In genomic region chr9:109015397-109015796, GRCm38 (mm10) we compare ENCODE assay signal across 29 mouse cellular contexts. TPM values are rescaled to one million over a fixed set of nuclear protein-coding genes. Genes with fewer than 3 reads are reported as not detected.
DNase-seq lines count a peak whose midpoint lies in the region; ATAC-seq lines count a peak whose summit lies in the region.
"Had no signal": no experiment of that assay in that cellular context is flagged by ENCODE, and none has a peak within 500 bp of the region (broad histone marks: within the 10 kb centered on the region; RNA-seq: fewer than 3 reads in every experiment).

No protein-coding gene starts in this region.

- no peak for DNase-seq in limb, embryonic 10.5 days (ENCODE audit: low spot score)
- DNase-seq in intestine, embryonic 14.5 days (ENCODE audit: low spot score): no peak
- no peak for DNase-seq in cerebellum, adult 11-12 months
- DNase-seq in layer of hippocampus, adult 9-11 months: no peak
- DNase-seq: adrenal gland, postnatal 36 days; gastrocnemius, postnatal 14 days; heart, postnatal 36 days; kidney, postnatal 4 days; lung, adult 2 months; lung, postnatal 14 days; retina, postnatal 1 day; right cerebral cortex, postnatal 25 days; thymus, adult 2 months; thymus, postnatal 4 days had no signal

- H3K9me3 ChIP-seq in limb, embryonic 12.5 days: no peaks in the 10 kb centered on the region
- no peaks in the 10 kb centered on the region for H3K9me3 ChIP-seq in limb, embryonic 10.5 days (replicated peaks)
- H3K9me3 ChIP-seq in intestine, embryonic 14.5 days (ENCODE audit: control insufficient read depth, low read length): no peaks in the 10 kb centered on the region
- H3K9me3 ChIP-seq in liver, embryonic 12.5 days (replicated peaks): no peaks in the 10 kb centered on the region
- H3K9me3 ChIP-seq: embryonic facial prominence, embryonic 12.5 days; forebrain, embryonic 15.5 days; heart, embryonic 15.5 days; hindbrain, embryonic 13.5 days; megakaryocyte, embryonic 14.5 days; midbrain, embryonic 15.5 days; neural tube, embryonic 13.5 days had no signal

- no peak overlapping the region for H3K4me2 ChIP-seq in limb, embryonic 12.5 days
- H3K4me2 ChIP-seq in intestine, embryonic 14.5 days (ENCODE audit: low read length): no peak overlapping the region
- peak overlapping the region; percentile 45 for H3K4me2 ChIP-seq in liver, embryonic 12.5 days
- H3K4me2 ChIP-seq: embryonic facial prominence, embryonic 12.5 days; forebrain, embryonic 15.5 days; heart, embryonic 15.5 days; hindbrain, embryonic 13.5 days; midbrain, embryonic 15.5 days; neural tube, embryonic 13.5 days had no signal

- ATAC-seq in limb, embryonic 12.5 days (ENCODE audit: insufficient number of reproducible peaks, insufficient read depth, low FRiP score, low TSS enrichment, low read depth): no peak
- ATAC-seq in intestine, embryonic 14.5 days (replicated peaks; ENCODE audit: low FRiP score, low TSS enrichment, low read depth): 0 out of 2 replicates have a peak, but pooled peaks have one; percentile 23
- ATAC-seq in liver, embryonic 12.5 days: peak; percentile 69; the same call in 1 of the 2 replicates
- peak; percentile 80 for ATAC-seq in megakaryocyte-erythroid progenitor cell, adult 5-6 weeks (replicated peaks; ENCODE audit: low FRiP score, low TSS enrichment, poor library complexity, severe bottlenecking)
- no peak for ATAC-seq in monocyte, adult 5-6 weeks (replicated peaks; ENCODE audit: insufficient number of reproducible peaks, low FRiP score, low TSS enrichment, poor library complexity, severe bottlenecking)
- ATAC-seq: forebrain, embryonic 15.5 days; midbrain, embryonic 15.5 days; Patski had no signal

- 52% methylated on average over 8 of the region's 8 CpGs for WGBS in limb, embryonic 12.5 days
- 53% methylated on average over 8 of the region's 8 CpGs for WGBS in limb, embryonic 10.5 days
- 43% methylated on average over 8 of the region's 8 CpGs for WGBS in intestine, embryonic 14.5 days
- 22% methylated on average over 8 of the region's 8 CpGs for WGBS in liver, embryonic 12.5 days (ENCODE audit: insufficient replicate concordance)

- H3K9ac ChIP-seq in limb, embryonic 12.5 days (replicated peaks): 0 out of 2 replicates have a peak overlapping the region, but pooled peaks have one; percentile 3
- H3K9ac ChIP-seq in intestine, embryonic 14.5 days (ENCODE audit: low read length): no peak overlapping the region
- no peak overlapping the region for H3K9ac ChIP-seq in liver, embryonic 12.5 days
- H3K9ac ChIP-seq: embryonic facial prominence, embryonic 12.5 days; forebrain, embryonic 15.5 days; heart, embryonic 15.5 days; hindbrain, embryonic 13.5 days; midbrain, embryonic 15.5 days; neural tube, embryonic 13.5 days had no signal

- H3K36me3 ChIP-seq in limb, embryonic 12.5 days: peaks cover 19% of the 10 kb centered on the region; the same call in 1 of the 2 replicates
- no peaks in the 10 kb centered on the region for H3K36me3 ChIP-seq in limb, embryonic 10.5 days
- H3K36me3 ChIP-seq in intestine, embryonic 14.5 days (ENCODE audit: control insufficient read depth, insufficient read depth, low read length): 0 out of 2 replicates have a peak, but pooled peaks cover 4% of the 10 kb centered on the region
- H3K36me3 ChIP-seq in liver, embryonic 12.5 days: no peaks in the 10 kb centered on the region
- H3K36me3 ChIP-seq: heart, embryonic 15.5 days had no signal

- no peaks in the 10 kb centered on the region for H3K4me1 ChIP-seq in limb, embryonic 12.5 days (replicated peaks)
- H3K4me1 ChIP-seq in limb, embryonic 10.5 days: 0 out of 2 replicates have a peak, but pooled peaks cover 8% of the 10 kb centered on the region
- no peaks in the 10 kb centered on the region for H3K4me1 ChIP-seq in intestine, embryonic 14.5 days (replicated peaks; ENCODE audit: control insufficient read depth, insufficient read depth, low read length)
- H3K4me1 ChIP-seq in liver, embryonic 12.5 days: peaks cover 47% of the 10 kb centered on the region
- H3K4me1 ChIP-seq: embryonic facial prominence, embryonic 12.5 days; forebrain, embryonic 15.5 days; heart, embryonic 15.5 days; hindbrain, embryonic 13.5 days; midbrain, embryonic 15.5 days; neural tube, embryonic 13.5 days had no signal

- H3K27ac ChIP-seq in limb, embryonic 12.5 days: no peak overlapping the region
- H3K27ac ChIP-seq in limb, embryonic 10.5 days: no peak overlapping the region
- H3K27ac ChIP-seq in intestine, embryonic 14.5 days (ENCODE audit: low read depth): no peak overlapping the region
- peak overlapping the region; percentile 37; the same call in 1 of the 2 replicates for H3K27ac ChIP-seq in liver, embryonic 12.5 days
- H3K27ac ChIP-seq: embryonic facial prominence, embryonic 12.5 days; forebrain, embryonic 15.5 days; heart, embryonic 15.5 days; hindbrain, embryonic 13.5 days; midbrain, embryonic 15.5 days; neural tube, embryonic 13.5 days had no signal

- no peaks in the 10 kb centered on the region for H3K27me3 ChIP-seq in limb, embryonic 12.5 days
- H3K27me3 ChIP-seq in limb, embryonic 10.5 days (ENCODE audit: low read depth, poor library complexity, severe bottlenecking): no peaks in the 10 kb centered on the region
- no peaks in the 10 kb centered on the region for H3K27me3 ChIP-seq in intestine, embryonic 14.5 days (replicated peaks; ENCODE audit: control insufficient read depth, insufficient read depth, low read length)
- 0 out of 2 replicates have a peak, but pooled peaks cover 3% of the 10 kb centered on the region for H3K27me3 ChIP-seq in liver, embryonic 12.5 days (replicated peaks)
- H3K27me3 ChIP-seq: embryonic facial prominence, embryonic 12.5 days; forebrain, embryonic 15.5 days; heart, embryonic 15.5 days; hindbrain, embryonic 13.5 days; midbrain, embryonic 15.5 days; neural tube, embryonic 13.5 days; Patski had no signal

- no peak overlapping the region for H3K4me3 ChIP-seq in limb, embryonic 12.5 days (replicated peaks)
- H3K4me3 ChIP-seq in limb, embryonic 10.5 days: no peak overlapping the region
- no peak overlapping the region for H3K4me3 ChIP-seq in intestine, embryonic 14.5 days (ENCODE audit: low read depth, low read length)
- H3K4me3 ChIP-seq in liver, embryonic 12.5 days: no peak overlapping the region
- H3K4me3 ChIP-seq: embryonic facial prominence, embryonic 12.5 days; forebrain, embryonic 15.5 days; heart, embryonic 15.5 days; hindbrain, embryonic 13.5 days; megakaryocyte, embryonic 14.5 days; midbrain, embryonic 15.5 days; myocyte; neural tube, embryonic 13.5 days had no signal

RNA-seq across cellular contexts. Expression of gene Shisa5, which starts 23.0 kb away (rescaled TPM):
- 49.1 and 55.2 TPM in 2 replicates for polyA plus RNA-seq in limb, embryonic 12.5 days (2016; fragmentation: Nextera tagmentation; extraction: Ambion mirVana)
- polyA plus RNA-seq in limb, embryonic 10.5 days (2016; fragmentation: Nextera tagmentation; extraction: Ambion mirVana): 36.1 and 44.4 TPM in 2 replicates
- 80.8 and 85.8 TPM in 2 replicates for polyA plus RNA-seq in intestine, embryonic 14.5 days (2014; fragmentation: Nextera tagmentation; extraction: Ambion mirVana)
- 19.0 and 21.5 TPM in 2 replicates for polyA plus RNA-seq in liver, embryonic 12.5 days (2016; fragmentation: Nextera tagmentation; extraction: Ambion mirVana)
- 52.0 and 52.8 TPM in 2 replicates for total RNA-seq in megakaryocyte-erythroid progenitor cell, adult 5-6 weeks (2014; fragmentation: Nextera tagmentation)
- total RNA-seq in megakaryocyte-erythroid progenitor cell, adult 5-6 weeks (2017): 37.6 and 74.5 TPM in 2 replicates
- total RNA-seq in monocyte, adult 5-6 weeks (2017): 523 to 1,277 TPM (median 526 TPM) in 3 replicates

RNA-seq across cellular contexts. Expression of gene Pfkfb4, which starts 23.8 kb away (rescaled TPM):
- 13.4 and 16.3 TPM in 2 replicates for polyA plus RNA-seq in limb, embryonic 12.5 days (2016; fragmentation: Nextera tagmentation; extraction: Ambion mirVana)
- polyA plus RNA-seq in limb, embryonic 10.5 days (2016; fragmentation: Nextera tagmentation; extraction: Ambion mirVana): 12.5 and 14.6 TPM in 2 replicates
- polyA plus RNA-seq in intestine, embryonic 14.5 days (2014; fragmentation: Nextera tagmentation; extraction: Ambion mirVana): 10.2 and 11.3 TPM in 2 replicates
- polyA plus RNA-seq in liver, embryonic 12.5 days (2016; fragmentation: Nextera tagmentation; extraction: Ambion mirVana): 3.4 and 4.4 TPM in 2 replicates
- total RNA-seq in megakaryocyte-erythroid progenitor cell, adult 5-6 weeks (2014; fragmentation: Nextera tagmentation): 6.2 and 22.7 TPM in 2 replicates
- 4.8 and 11.5 TPM in 2 replicates for total RNA-seq in megakaryocyte-erythroid progenitor cell, adult 5-6 weeks (2017)
- total RNA-seq in monocyte, adult 5-6 weeks (2017): 48.6 to 70.1 TPM (median 67.8 TPM) in 3 replicates

RNA-seq across cellular contexts. Expression of gene Ucn2, which starts 29.6 kb away (rescaled TPM):
- 0.37 TPM in 1 of 2 replicates, not detected in the other for polyA plus RNA-seq in limb, embryonic 12.5 days (2016; fragmentation: Nextera tagmentation; extraction: Ambion mirVana)
- polyA plus RNA-seq in limb, embryonic 10.5 days (2016; fragmentation: Nextera tagmentation; extraction: Ambion mirVana): not detected in 2 replicates
- polyA plus RNA-seq in intestine, embryonic 14.5 days (2014; fragmentation: Nextera tagmentation; extraction: Ambion mirVana): 0.37 TPM in 1 of 2 replicates, not detected in the other
- polyA plus RNA-seq in liver, embryonic 12.5 days (2016; fragmentation: Nextera tagmentation; extraction: Ambion mirVana): 0.11 TPM in 1 of 2 replicates, not detected in the other
- total RNA-seq in megakaryocyte-erythroid progenitor cell, adult 5-6 weeks (2014; fragmentation: Nextera tagmentation): 1.2 TPM in 1 of 2 replicates, not detected in the other
- not detected in 2 replicates for total RNA-seq in megakaryocyte-erythroid progenitor cell, adult 5-6 weeks (2017)
- total RNA-seq in monocyte, adult 5-6 weeks (2017): not detected in 3 replicates
- total RNA-seq: heart, adult 8-10 months; heart, postnatal 36 days had no signal
- polyA plus RNA-seq: forebrain, embryonic 15.5 days; heart, embryonic 15.5 days; hindbrain, embryonic 13.5 days; limb, embryonic 11.5 days; midbrain, embryonic 15.5 days; neural tube, embryonic 13.5 days had no signal

RNA-seq across cellular contexts. Expression of gene Trex1, which starts 44.1 kb away (rescaled TPM):
- 7.1 and 7.5 TPM in 2 replicates for polyA plus RNA-seq in limb, embryonic 12.5 days (2016; fragmentation: Nextera tagmentation; extraction: Ambion mirVana)
- 7.5 and 9.4 TPM in 2 replicates for polyA plus RNA-seq in limb, embryonic 10.5 days (2016; fragmentation: Nextera tagmentation; extraction: Ambion mirVana)
- polyA plus RNA-seq in intestine, embryonic 14.5 days (2014; fragmentation: Nextera tagmentation; extraction: Ambion mirVana): 12.8 and 13.8 TPM in 2 replicates
- 8.8 and 9.1 TPM in 2 replicates for polyA plus RNA-seq in liver, embryonic 12.5 days (2016; fragmentation: Nextera tagmentation; extraction: Ambion mirVana)
- 17.1 and 29.7 TPM in 2 replicates for total RNA-seq in megakaryocyte-erythroid progenitor cell, adult 5-6 weeks (2014; fragmentation: Nextera tagmentation)
- 4.7 and 5.1 TPM in 2 replicates for total RNA-seq in megakaryocyte-erythroid progenitor cell, adult 5-6 weeks (2017)
- 47.4 to 94.7 TPM (median 64.7 TPM) in 3 replicates for total RNA-seq in monocyte, adult 5-6 weeks (2017)

RNA-seq across cellular contexts. Expression of gene Atrip, which starts 58.5 kb away (rescaled TPM):
- 31.6 and 33.4 TPM in 2 replicates for polyA plus RNA-seq in limb, embryonic 12.5 days (2016; fragmentation: Nextera tagmentation; extraction: Ambion mirVana)
- 35.3 and 36.8 TPM in 2 replicates for polyA plus RNA-seq in limb, embryonic 10.5 days (2016; fragmentation: Nextera tagmentation; extraction: Ambion mirVana)
- polyA plus RNA-seq in intestine, embryonic 14.5 days (2014; fragmentation: Nextera tagmentation; extraction: Ambion mirVana): 27.7 and 28.2 TPM in 2 replicates
- polyA plus RNA-seq in liver, embryonic 12.5 days (2016; fragmentation: Nextera tagmentation; extraction: Ambion mirVana): 18.6 and 19.4 TPM in 2 replicates
- 14.9 and 26.3 TPM in 2 replicates for total RNA-seq in megakaryocyte-erythroid progenitor cell, adult 5-6 weeks (2014; fragmentation: Nextera tagmentation)
- total RNA-seq in megakaryocyte-erythroid progenitor cell, adult 5-6 weeks (2017): 9.8 and 19.2 TPM in 2 replicates
- 11.1 to 17.6 TPM (median 15.7 TPM) in 3 replicates for total RNA-seq in monocyte, adult 5-6 weeks (2017)

Comparison
In these comparisons a context has a peak if more than half of its experiments do, and no peak if none do; other contexts are left out.
1. ATAC-seq: peak in intestine, embryonic 14.5 days (single experiment), liver, embryonic 12.5 days (single experiment) and megakaryocyte-erythroid progenitor cell, adult 5-6 weeks (single experiment); none in limb, embryonic 12.5 days (single experiment) and monocyte, adult 5-6 weeks (single experiment).